Mouse (Mus musculus) lung, embryonic 14.5 days (tissue): ENCODE results near the gene Dgki. TPM values are rescaled to one million over a fixed set of nuclear protein-coding genes. Genes with fewer than 3 reads are reported as not detected.
A peak's percentile ranks its signal among the peaks of the same experiment; 100 is the strongest.

Experiments used
- ATAC-seq: fragments of 200-750 bp; cut with Nextera tagmentation; 2 replicates; pipeline ENCODE4 v1.8.0; 2017; ENCODE audit warnings: mild to moderate bottlenecking, moderate TSS enrichment, moderate library complexity; ENCODE audit not compliant: insufficient read depth
- DNase-seq: peaks from one replicate; pipeline ENCODE4 v3.0.0-alpha.2; 2015
- H3K27ac ChIP-seq: fragments of 300-500 bp; sonication (generic); 2 replicates; pipeline ENCODE4 v1.5.1; 2014; ENCODE audit warnings: low read depth, mild to moderate bottlenecking, moderate library complexity
- H3K27me3 ChIP-seq: fragments of 300-500 bp; sonication (generic); 2 replicates; pipeline ENCODE4 v1.6.1; 2014; ENCODE audit warnings: low read length, control low read depth; ENCODE audit not compliant: insufficient read depth
- H3K36me3 ChIP-seq: fragments of 300-500 bp; sonication (generic); 2 replicates; pipeline ENCODE4 v1.6.1; 2014; ENCODE audit warnings: control low read depth; ENCODE audit not compliant: insufficient read depth
- H3K4me1 ChIP-seq: fragments of 300-500 bp; sonication (generic); 2 replicates; pipeline ENCODE4 v1.6.1; 2014; ENCODE audit warnings: antibody characterized with exemption, control low read depth; ENCODE audit not compliant: insufficient read depth
- H3K4me2 ChIP-seq: fragments of 300-500 bp; sonication (generic); 2 replicates; pipeline ENCODE4 v1.6.1; 2014; ENCODE audit warnings: mild to moderate bottlenecking
- H3K4me3 ChIP-seq: fragments of 300-500 bp; sonication (generic); 2 replicates; pipeline ENCODE4 v1.5.1; 2014; ENCODE audit warnings: low read depth, low read length
- H3K9ac ChIP-seq: fragments of 300-500 bp; sonication (generic); 2 replicates; pipeline ENCODE4 v1.6.1; 2014
- H3K9me3 ChIP-seq: fragments of 300-500 bp; sonication (generic); 2 replicates; pipeline ENCODE4 v1.6.1; 2016; ENCODE audit warnings: low read depth, low read length, control low read depth
- CTCF ChIP-seq: IDR thresholded peaks from 2 replicates; pipeline ENCODE4 v1.5.1; 2016; ENCODE audit warnings: antibody characterized with exemption, low read depth
- WGBS: fragments of 180-500 bp; shearing (Covaris S2); extraction: QIAGEN DNeasy Blood & Tissue Kit; methylation state at CpG from one replicate; pipeline ENCODE4 v1.1.7; 2014; 5-methylcytosine and 5-hydroxymethylcytosine counted together
- polyA plus RNA-seq: library from polyadenylated mRNA; unstranded; fragments of >200 nt; fragmentation: Nextera tagmentation; extraction: Ambion mirVana; gene quantifications from 2 replicates; pipeline ENCODE4 v1.2.1, GENCODE M21; 2014

Gene Dgki
- polyA plus RNA-seq, 1 experiment from 2014 or later = 0.46 TPM

DNA sequence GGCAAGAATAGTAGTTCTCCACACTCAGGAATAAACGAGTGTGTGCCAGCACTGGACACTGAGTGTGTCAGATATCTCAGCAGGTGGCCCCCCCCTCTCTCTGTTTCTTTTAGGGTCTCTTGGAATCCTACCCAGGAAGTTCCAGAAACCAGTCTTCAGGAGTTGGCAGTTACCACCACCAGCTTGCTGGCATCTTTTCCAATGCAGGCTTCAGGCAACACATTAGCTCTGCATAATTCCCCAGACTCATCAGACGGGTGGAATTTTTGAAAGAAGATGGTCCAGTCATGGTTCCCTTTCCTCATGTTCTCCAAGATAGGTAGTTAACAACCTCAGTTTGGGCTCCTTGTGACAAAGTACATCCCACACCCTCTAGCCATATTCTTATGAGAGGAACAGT is 149.5 kb downstream of the Dgki start:
- H3K4me3 ChIP-seq = no peak overlapping the region

DNA sequence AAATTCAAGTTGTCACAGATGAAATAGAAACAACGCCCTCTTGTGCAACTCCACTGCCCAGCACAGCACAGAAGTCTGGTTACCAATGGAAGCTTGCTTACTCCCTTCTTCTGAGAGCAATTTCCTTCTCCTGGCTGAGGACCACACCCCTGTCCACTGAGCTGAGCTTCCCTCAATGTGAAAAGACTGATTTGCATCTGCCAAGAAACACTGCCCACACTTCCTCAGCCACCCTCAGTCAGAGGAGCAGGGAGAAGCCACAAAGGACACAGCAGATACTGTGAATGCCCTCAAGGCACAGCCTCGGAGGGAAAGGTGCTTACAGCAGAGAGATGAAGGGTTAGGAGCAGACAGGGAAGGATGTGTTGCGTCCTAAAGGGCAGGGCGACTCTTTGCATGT is 149.9 kb downstream of the Dgki start:
- no peaks in the 10 kb centered on the region for H3K4me1 ChIP-seq
- no peaks in the 10 kb centered on the region for H3K9me3 ChIP-seq
- DNase-seq (no peak), ATAC-seq (no peak)
- WGBS = 75% methylated on average over 4 of the region's 4 CpGs
- TF ChIP-seq CTCF = no peak
- H3K27ac ChIP-seq = no peak overlapping the region
- H3K36me3 ChIP-seq = no peaks in the 10 kb centered on the region
- no peak overlapping the region for H3K9ac ChIP-seq
- H3K27me3 ChIP-seq = no peaks in the 10 kb centered on the region
- H3K4me3 ChIP-seq = no peak overlapping the region
- no peak overlapping the region for H3K4me2 ChIP-seq

More for the DNA sequence above, 149.5 kb downstream of the Dgki start:
- Histone ChIP-seq H3K27me3 (no peaks in the 10 kb centered on the region), H3K9ac (no peak overlapping the region), H3K4me2 (no peak overlapping the region), H3K27ac (no peak overlapping the region), H3K9me3 (no peaks in the 10 kb centered on the region), H3K4me1 (no peaks in the 10 kb centered on the region), H3K36me3 (no peaks in the 10 kb centered on the region)
- DNase-seq (no peak), ATAC-seq (no peak)
- TF ChIP-seq CTCF = no peak
- 73% methylated on average over 2 of the region's 2 CpGs for WGBS

DNA sequence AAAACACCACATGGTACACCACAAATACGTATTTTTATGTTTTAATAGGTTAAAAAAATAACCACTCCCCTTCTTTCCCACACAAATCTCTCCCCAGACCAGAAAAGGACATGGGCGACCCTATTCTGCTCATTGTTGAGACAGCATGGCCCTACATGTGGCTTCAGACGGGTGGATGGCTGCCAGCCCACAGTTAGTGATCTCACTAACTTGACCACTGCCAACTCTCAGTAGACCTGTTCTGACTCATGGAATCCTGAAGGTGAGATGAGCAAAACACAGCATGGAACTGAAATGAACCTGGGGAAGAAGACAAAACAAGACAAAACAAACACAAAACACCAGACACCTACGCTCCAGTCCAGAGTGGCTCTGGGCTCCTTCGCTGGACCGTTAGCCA is 150.8 kb downstream of the Dgki start:
- no peaks in the 10 kb centered on the region for H3K36me3 ChIP-seq
- 82% methylated on average over 6 of the region's 6 CpGs for WGBS
- H3K4me2 ChIP-seq = no peak overlapping the region
- H3K4me3 ChIP-seq = no peak overlapping the region
- no peak for TF ChIP-seq CTCF
- H3K27me3 ChIP-seq = no peaks in the 10 kb centered on the region
- H3K9ac ChIP-seq = no peak overlapping the region
- DNase-seq = no peak
- no peak overlapping the region for H3K27ac ChIP-seq
- no peak for ATAC-seq
- peaks cover 4% of the 10 kb centered on the region; the same call in 1 of the 2 replicates for H3K4me1 ChIP-seq
- H3K9me3 ChIP-seq = no peaks in the 10 kb centered on the region

DNA sequence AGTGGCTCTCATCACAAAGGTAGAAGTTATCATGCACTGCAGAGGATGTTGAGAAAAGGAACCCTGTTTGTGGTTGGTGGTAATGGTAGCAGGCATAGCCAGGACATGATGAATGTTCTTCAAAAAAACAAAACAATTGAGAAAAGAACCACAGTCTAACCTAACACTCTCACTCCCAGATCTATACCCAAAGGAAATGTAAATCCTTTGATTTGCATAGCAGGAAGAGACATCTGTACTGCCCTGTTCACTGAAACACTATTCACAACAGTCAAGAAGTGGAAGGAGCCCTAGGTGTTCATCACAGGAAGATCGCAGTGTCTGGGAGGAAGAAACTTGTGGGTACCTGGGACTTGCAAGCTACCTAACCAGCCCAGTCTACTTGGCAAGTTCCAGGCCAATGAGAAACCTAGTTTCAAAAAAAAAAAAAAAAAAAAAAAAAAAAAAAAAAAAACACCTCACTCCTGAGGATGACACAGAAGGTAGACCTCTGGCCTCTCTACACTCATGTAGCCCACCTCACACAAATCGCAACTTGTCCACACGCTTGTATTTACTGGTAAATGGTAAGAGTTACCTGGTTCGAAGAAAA is 152.5 kb downstream of the Dgki start:
- no peak overlapping the region for H3K9ac ChIP-seq
- peaks cover 11% of the 10 kb centered on the region for H3K4me1 ChIP-seq
- no peak overlapping the region for H3K4me3 ChIP-seq
- H3K4me2 ChIP-seq = no peak overlapping the region
- no peak overlapping the region for H3K27ac ChIP-seq
- 91% methylated on average over 4 of the region's 4 CpGs for WGBS
- no peaks in the 10 kb centered on the region for H3K36me3 ChIP-seq
- H3K9me3 ChIP-seq = no peaks in the 10 kb centered on the region
- no peak for DNase-seq
- H3K27me3 ChIP-seq = no peaks in the 10 kb centered on the region
- no peak for ATAC-seq
- no peak for TF ChIP-seq CTCF

DNA sequence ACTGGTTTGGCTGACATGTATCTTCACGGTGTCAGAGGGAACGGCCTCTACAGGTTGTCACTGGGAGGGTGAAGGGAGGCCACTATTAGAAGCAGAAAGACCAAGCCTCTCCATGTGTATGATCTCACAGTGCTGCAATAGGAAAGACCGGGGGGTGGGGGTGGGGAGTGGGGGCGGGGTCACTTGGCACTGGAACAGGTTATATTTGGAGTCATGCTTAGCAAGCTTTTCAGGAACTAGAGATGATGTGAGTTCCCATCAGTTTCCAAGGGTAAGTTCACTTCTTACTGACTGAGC is 156.2 kb downstream of the Dgki start:
- Histone ChIP-seq H3K9ac (no peak overlapping the region), H3K4me2 (peak overlapping the region; percentile 16; the same call in 1 of the 2 replicates), H3K36me3 (no peaks in the 10 kb centered on the region), H3K27ac (peak overlapping the region; percentile 5), H3K4me3 (no peak overlapping the region), H3K9me3 (no peaks in the 10 kb centered on the region), H3K27me3 (no peaks in the 10 kb centered on the region), H3K4me1 (peaks cover 11% of the 10 kb centered on the region)
- WGBS = 21% methylated on average over 4 of the region's 4 CpGs
- ATAC-seq = peak; percentile 76
- TF ChIP-seq CTCF = no peak
- DNase-seq = no peak

DNA sequence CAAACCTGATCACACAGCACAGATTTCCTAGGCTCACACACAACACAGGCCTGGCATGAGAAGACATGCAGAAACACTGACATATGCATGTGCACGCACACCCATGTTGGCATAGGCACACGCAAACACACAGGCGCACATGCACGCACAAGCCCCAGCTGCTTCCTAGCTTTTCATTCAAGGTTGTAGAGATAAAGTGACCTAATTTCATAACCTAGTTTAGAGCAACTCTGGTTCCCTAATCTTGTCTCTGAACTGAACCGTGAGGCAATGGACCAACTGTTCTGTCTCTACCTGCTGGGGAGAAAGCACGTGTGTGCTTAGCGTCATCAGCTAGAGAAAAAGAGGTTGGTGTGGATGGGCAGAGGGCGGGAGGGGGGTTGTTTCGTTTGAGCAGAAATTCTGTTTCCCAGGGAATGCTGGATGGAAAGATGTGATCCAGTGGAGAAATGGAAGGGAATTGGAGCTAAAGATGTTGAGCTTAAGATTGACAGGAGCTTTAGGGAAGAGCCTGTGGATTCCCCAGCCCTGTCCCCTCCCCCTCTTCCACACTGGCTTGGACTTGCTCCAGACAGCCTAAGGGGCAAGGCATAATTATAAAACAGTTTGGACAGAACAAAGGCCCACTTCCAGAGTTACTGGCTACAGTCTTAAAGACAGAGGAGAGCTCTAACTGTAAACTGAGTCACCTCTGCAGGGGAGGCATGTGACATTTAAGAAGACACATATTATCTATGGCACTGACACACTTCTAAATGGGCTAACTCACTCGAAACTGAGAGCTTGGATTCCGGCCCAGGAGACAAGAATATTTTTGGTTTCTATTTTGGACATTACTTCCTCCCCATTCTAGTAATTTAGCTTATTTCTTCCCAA is 156.8 kb downstream of the Dgki start:
- DNase-seq (peak; percentile 64), ATAC-seq (peak; percentile 71)
- 73% methylated on average over 11 of the region's 11 CpGs for WGBS
- H3K36me3 ChIP-seq = no peaks in the 10 kb centered on the region
- H3K9me3 ChIP-seq = no peaks in the 10 kb centered on the region
- peak overlapping the region; percentile 5 for H3K27ac ChIP-seq
- TF ChIP-seq CTCF = no peak
- no peak overlapping the region for H3K4me3 ChIP-seq
- peaks cover 11% of the 10 kb centered on the region for H3K4me1 ChIP-seq
- peak overlapping the region; percentile 16; the same call in 1 of the 2 replicates for H3K4me2 ChIP-seq
- no peak overlapping the region for H3K9ac ChIP-seq
- no peaks in the 10 kb centered on the region for H3K27me3 ChIP-seq

DNA sequence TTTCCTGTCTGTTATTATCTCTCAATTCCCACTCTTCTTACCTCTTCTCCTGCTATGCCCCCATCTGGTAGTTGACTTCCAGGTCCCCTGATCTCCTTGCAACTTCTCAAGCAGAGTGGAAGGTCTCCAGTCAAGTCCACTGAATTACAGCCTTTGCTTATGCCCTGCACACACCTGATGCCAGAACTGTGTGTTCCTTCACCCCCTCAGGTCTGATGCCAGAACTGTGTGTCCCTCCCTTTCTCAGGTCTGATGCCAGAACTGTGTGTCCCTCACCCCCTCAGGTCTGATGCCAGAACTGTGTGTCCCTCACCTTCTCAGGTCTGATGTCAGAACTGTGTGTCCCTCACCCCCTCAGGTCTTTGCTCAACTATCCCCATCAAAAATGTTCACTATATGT is 161.2 kb downstream of the Dgki start:
- H3K9ac ChIP-seq = no peak overlapping the region
- no peak overlapping the region for H3K4me3 ChIP-seq
- H3K36me3 ChIP-seq = no peaks in the 10 kb centered on the region
- peaks cover 6% of the 10 kb centered on the region for H3K4me1 ChIP-seq
- no peak overlapping the region for H3K27ac ChIP-seq
- ATAC-seq = no peak
- no peaks in the 10 kb centered on the region for H3K27me3 ChIP-seq
- no peak for DNase-seq
- TF ChIP-seq CTCF = no peak
- no peaks in the 10 kb centered on the region for H3K9me3 ChIP-seq
- H3K4me2 ChIP-seq = no peak overlapping the region
